Mouse (Mus musculus): ENCODE measurements around the gene Slc29a3. TPM values are rescaled to one million over a fixed set of nuclear protein-coding genes. Genes with fewer than 3 reads are reported as not detected.
"Not testable (repeated sequence)": the region's sequence is repeated elsewhere in the genome, so short reads cannot be mapped to it uniquely, and the experiment has no call there.

The Slc29a3 gene
- polyA plus RNA-seq, 1 experiment from 2014 or later: 14.8 TPM

DNA sequence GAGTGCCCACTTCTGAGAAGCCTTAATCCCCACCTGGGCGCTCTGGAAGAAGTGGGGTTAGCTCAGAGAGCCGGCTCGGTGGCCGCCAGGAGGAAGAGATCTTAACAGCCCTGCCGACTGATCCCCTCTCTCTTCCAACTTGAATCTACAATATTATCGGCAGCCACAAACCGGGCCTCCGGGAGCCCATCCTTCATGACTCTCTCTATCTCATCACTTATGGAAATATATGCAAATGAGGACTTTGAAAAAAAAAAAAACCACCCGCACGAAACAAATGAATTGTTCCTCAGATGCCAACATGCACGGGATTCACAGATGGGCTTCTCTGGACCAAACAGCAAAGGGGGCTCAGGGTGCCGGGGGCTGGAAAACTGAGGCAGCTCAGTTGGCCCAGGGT, 31.0 kb downstream of the Slc29a3 start:
- H3K27me3 ChIP-seq: no peaks in the 10 kb centered on the region
- H3K9me3 ChIP-seq: no peaks in the 10 kb centered on the region
- no peak overlapping the region for H3K4me2 ChIP-seq
- H3K27ac ChIP-seq: no peak overlapping the region
- WGBS: 60% methylated on average over 12 of the region's 12 CpGs
- ATAC-seq (ENCODE audit: insufficient number of reproducible peaks, insufficient read depth, low FRiP score, low TSS enrichment, low read depth): no peak
- 0 out of 2 replicates have a peak, but pooled peaks cover 2% of the 10 kb centered on the region for H3K4me1 ChIP-seq
- no peak overlapping the region for H3K9ac ChIP-seq
- H3K4me3 ChIP-seq: no peak overlapping the region
- H3K36me3 ChIP-seq: peaks cover 47% of the 10 kb centered on the region

DNA sequence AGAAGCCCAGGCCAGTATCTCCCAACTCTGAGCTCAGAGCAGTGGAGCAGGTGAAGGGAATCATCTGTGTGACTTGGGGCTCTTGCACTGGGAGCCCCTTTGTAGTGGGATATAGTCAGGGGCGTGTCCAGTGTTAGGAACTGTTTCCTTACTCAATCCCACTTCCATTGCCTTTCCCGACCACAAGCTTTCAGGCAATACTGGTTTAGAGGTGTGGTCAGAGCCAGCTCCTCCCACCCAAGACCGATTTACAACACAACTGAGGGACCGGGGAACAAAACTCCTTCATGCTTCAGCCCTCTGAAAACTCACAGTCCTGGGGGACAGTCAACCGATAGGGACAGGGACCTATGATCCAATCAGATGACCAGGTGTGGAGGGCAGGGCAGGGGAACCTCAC, 32.1 kb downstream of the Slc29a3 start:
- H3K27ac ChIP-seq: no peak overlapping the region
- no peak overlapping the region for H3K9ac ChIP-seq
- WGBS: 81% methylated on average over 5 of the region's 5 CpGs
- H3K27me3 ChIP-seq: no peaks in the 10 kb centered on the region
- H3K4me3 ChIP-seq: no peak overlapping the region
- peaks cover 59% of the 10 kb centered on the region for H3K36me3 ChIP-seq
- ATAC-seq (ENCODE audit: insufficient number of reproducible peaks, insufficient read depth, low FRiP score, low TSS enrichment, low read depth): no peak
- no peaks in the 10 kb centered on the region for H3K4me1 ChIP-seq
- H3K9me3 ChIP-seq: no peaks in the 10 kb centered on the region
- H3K4me2 ChIP-seq: no peak overlapping the region

DNA sequence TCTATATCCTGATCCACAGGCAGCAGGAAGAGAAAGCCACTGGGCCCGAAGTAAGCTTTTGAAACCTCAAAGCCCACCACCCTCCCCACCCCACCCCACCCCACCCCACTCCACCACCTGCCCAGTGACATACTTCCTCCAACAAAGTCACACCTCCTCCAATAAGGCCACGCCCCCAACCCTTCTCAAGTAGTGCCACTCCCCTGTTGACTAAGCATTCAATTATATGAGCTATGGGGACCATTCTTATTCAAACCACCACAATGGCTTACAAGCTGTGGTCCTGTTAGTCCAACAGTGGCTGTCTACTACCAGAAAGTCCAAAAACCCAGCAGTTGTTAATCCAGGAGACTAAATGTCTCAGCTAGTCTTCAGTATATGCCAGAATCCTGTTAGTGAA, 34.1 kb downstream of the Slc29a3 start:
- ATAC-seq (ENCODE audit: insufficient number of reproducible peaks, insufficient read depth, low FRiP score, low TSS enrichment, low read depth): no peak
- Histone ChIP-seq H3K4me3 (no peak overlapping the region), H3K27ac (no peak overlapping the region), H3K4me2 (no peak overlapping the region), H3K9me3 (peaks cover 14% of the 10 kb centered on the region), H3K27me3 (no peaks in the 10 kb centered on the region), H3K36me3 (peaks cover 65% of the 10 kb centered on the region), H3K4me1 (no peaks in the 10 kb centered on the region), H3K9ac (no peak overlapping the region)
- 89% methylated on average over 2 of the region's 2 CpGs for WGBS

DNA sequence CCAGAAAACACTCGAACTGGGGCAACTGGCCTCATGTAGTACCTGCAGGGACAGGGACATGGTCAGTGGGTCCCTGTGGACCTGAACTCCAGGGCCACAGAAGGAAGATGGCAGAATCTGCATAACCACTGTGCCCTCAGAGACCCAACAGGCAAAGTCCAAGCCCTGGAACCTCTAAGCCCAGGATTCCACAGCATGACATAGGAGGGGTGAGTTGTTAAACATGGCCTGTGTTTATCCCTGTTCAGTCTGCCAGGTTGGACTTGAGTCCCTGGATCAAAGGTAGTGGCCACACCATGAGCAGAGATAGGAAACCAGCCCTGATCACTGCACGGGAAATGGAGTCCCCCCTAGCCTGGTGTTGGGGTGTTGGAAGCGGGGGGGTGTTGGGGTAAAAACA, 36.1 kb downstream of the Slc29a3 start:
- H3K4me1 ChIP-seq: no peaks in the 10 kb centered on the region
- no peaks in the 10 kb centered on the region for H3K27me3 ChIP-seq
- no peak overlapping the region for H3K4me2 ChIP-seq
- peaks cover 74% of the 10 kb centered on the region for H3K36me3 ChIP-seq
- no peak overlapping the region for H3K4me3 ChIP-seq
- H3K9ac ChIP-seq: no peak overlapping the region
- 85% methylated on average over 3 of the region's 3 CpGs for WGBS
- H3K27ac ChIP-seq: no peak overlapping the region
- peaks cover 14% of the 10 kb centered on the region for H3K9me3 ChIP-seq
- ATAC-seq (ENCODE audit: insufficient number of reproducible peaks, insufficient read depth, low FRiP score, low TSS enrichment, low read depth): no peak

DNA sequence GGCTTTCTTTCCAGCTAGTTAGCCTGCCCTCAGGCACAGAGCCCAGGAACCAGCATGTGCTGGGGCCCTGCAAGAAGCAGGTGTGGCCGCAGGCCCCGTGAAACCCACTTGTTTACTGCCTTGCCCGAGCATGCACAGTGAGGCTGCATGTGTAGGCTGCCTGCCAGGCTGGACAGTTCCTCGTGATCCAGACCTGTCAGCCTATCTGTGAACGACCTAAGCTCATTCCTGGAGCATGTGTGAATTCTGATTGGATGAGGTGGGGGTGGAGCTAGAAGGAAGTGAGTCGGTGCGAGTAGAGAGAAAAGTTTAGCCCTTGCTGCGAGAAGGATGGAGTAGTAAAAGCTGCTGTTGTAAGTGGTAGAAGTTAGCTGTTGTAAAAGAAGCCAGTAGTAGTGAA, 40.3 kb downstream of the Slc29a3 start:
- ATAC-seq (ENCODE audit: insufficient number of reproducible peaks, insufficient read depth, low FRiP score, low TSS enrichment, low read depth); H3K27ac ChIP-seq; H3K4me2 ChIP-seq; H3K9ac ChIP-seq; H3K4me3 ChIP-seq; H3K27me3 ChIP-seq; H3K4me1 ChIP-seq: not testable (repeated sequence)
- 49% methylated on average over 8 of the region's 8 CpGs for WGBS
- peaks cover 14% of the 10 kb centered on the region for H3K9me3 ChIP-seq
- peaks cover 45% of the 10 kb centered on the region for H3K36me3 ChIP-seq

DNA sequence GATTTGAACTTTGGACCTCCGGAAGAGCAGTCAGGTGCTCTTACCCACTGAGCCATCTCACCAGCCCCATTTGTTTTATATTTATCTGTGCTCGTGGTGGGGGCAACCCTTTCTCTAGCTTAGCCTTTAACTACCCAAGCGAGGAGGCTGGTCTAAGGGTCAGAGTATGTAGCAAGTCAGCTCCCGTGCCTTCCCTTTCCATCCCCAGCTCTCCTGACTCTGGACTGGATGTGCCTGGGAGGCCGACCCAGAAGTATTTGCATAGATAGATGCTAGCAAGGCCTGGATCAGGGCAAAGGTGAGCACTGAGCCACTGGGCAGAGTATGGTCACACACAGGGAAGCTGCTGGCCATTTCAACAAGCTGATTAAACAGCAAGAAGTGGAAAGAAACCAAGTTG, 43.8 kb downstream of the Slc29a3 start:
- peaks cover 17% of the 10 kb centered on the region for H3K36me3 ChIP-seq
- no peak for ATAC-seq (ENCODE audit: insufficient number of reproducible peaks, insufficient read depth, low FRiP score, low TSS enrichment, low read depth)
- WGBS: 80% methylated on average over 5 of the region's 5 CpGs
- H3K4me2 ChIP-seq: no peak overlapping the region
- H3K27me3 ChIP-seq: no peaks in the 10 kb centered on the region
- H3K4me1 ChIP-seq: no peaks in the 10 kb centered on the region
- H3K9ac ChIP-seq: no peak overlapping the region
- no peak overlapping the region for H3K4me3 ChIP-seq
- peaks cover 1% of the 10 kb centered on the region; the same call in 1 of the 2 replicates for H3K9me3 ChIP-seq
- H3K27ac ChIP-seq: no peak overlapping the region

DNA sequence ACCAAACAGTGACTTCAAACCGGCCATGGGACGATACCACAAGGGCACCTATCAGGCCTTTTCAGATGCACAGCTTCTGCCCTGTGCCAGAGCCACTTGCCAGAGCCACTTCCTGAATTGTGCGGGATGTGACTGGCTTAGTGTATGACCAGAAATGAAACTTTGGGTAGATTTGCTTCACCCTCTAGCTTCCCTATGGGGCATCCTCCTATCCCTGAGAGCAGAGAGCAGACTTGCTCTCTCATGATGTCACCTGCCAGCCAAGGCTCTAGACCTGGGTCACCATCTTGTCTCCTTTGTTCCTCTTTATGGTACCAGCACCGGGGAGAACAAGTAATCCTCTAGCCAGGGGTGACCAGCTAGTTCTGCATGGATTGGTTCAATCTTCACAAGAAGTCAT, 46.3 kb downstream of the Slc29a3 start:
- Histone ChIP-seq H3K9me3 (no peaks in the 10 kb centered on the region), H3K27ac (no peak overlapping the region), H3K36me3 (no peaks in the 10 kb centered on the region), H3K4me1 (no peaks in the 10 kb centered on the region), H3K4me2 (no peak overlapping the region), H3K4me3 (no peak overlapping the region), H3K9ac (no peak overlapping the region), H3K27me3 (no peaks in the 10 kb centered on the region)
- WGBS: 89% methylated on average over 4 of the region's 4 CpGs
- ATAC-seq (ENCODE audit: insufficient number of reproducible peaks, insufficient read depth, low FRiP score, low TSS enrichment, low read depth): no peak

DNA sequence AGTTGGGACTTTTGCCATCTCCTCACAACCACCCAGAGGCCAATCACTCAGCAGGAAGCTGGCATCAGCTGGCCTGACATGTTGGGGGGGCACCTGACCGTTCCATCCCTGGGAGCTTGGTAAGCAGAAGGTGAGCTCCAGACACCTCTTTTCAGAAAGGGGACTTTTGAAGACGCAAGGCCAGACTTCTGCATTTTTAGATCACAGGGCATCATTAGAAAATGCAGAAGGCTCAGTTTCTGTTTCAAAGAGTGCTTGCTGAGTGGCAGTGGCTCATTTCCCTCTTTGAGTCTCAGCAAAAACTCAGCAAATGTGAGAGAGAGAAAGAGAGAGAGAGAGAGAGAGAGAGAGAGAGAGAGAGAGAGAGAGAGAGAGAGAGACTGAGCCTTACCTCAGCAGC, 47.5 kb downstream of the Slc29a3 start:
- Histone ChIP-seq H3K27me3 (no peaks in the 10 kb centered on the region), H3K36me3 (no peaks in the 10 kb centered on the region), H3K4me3 (no peak overlapping the region), H3K4me2 (no peak overlapping the region), H3K27ac (no peak overlapping the region), H3K9me3 (no peaks in the 10 kb centered on the region), H3K4me1 (no peaks in the 10 kb centered on the region), H3K9ac (no peak overlapping the region)
- 71% methylated on average over 2 of the region's 2 CpGs for WGBS
- no peak for ATAC-seq (ENCODE audit: insufficient number of reproducible peaks, insufficient read depth, low FRiP score, low TSS enrichment, low read depth)

DNA sequence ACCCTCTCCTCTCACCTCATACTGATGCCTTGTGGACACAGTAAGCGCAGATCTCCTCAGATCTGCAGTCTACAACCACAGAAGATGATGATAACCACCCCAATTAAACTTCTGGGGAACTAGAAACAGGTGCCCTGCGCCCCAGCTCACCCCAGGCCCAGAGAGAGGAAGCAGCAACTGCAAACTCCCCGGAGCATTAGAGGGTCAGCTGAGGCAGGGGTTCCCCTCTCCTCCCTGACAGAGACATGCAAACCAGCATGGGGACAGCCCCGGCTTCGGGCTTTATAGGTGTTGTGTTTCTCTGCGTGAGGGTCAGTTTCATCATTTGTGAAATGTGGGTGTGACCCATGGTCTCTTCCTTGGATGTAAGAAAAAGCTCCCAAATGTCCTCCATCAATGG, 54.8 kb downstream of the Slc29a3 start:
- no peak overlapping the region for H3K4me2 ChIP-seq
- no peaks in the 10 kb centered on the region for H3K36me3 ChIP-seq
- no peak overlapping the region for H3K27ac ChIP-seq
- 78% methylated on average over 6 of the region's 6 CpGs for WGBS
- H3K4me1 ChIP-seq: peaks cover 8% of the 10 kb centered on the region
- no peaks in the 10 kb centered on the region for H3K9me3 ChIP-seq
- no peak for ATAC-seq (ENCODE audit: insufficient number of reproducible peaks, insufficient read depth, low FRiP score, low TSS enrichment, low read depth)
- peaks cover 16% of the 10 kb centered on the region for H3K27me3 ChIP-seq
- H3K4me3 ChIP-seq: no peak overlapping the region
- no peak overlapping the region for H3K9ac ChIP-seq

DNA sequence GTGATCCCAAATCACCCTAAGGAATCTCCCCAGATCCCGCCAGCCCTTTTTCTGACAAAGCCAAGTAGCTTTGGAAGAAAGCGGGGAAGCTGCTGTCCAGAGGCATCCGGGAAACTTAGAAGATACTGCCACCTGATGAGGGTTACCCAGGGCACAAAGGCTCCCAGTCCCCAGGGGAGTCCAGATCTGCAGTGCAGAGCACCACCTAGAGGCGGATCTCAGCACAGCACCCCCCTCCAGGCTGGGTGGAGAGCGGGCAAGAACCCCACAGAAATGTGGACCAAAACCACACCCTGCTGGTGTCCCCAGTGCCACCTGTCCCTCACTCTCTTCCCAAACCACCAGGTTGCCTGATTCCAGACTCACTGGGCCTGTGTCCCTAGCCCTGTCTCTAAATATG, 55.6 kb downstream of the Slc29a3 start:
- Histone ChIP-seq H3K27ac (no peak overlapping the region), H3K9me3 (no peaks in the 10 kb centered on the region), H3K4me3 (no peak overlapping the region), H3K27me3 (peaks cover 16% of the 10 kb centered on the region), H3K4me2 (no peak overlapping the region), H3K4me1 (peaks cover 8% of the 10 kb centered on the region), H3K36me3 (no peaks in the 10 kb centered on the region), H3K9ac (no peak overlapping the region)
- 15% methylated on average over 5 of the region's 5 CpGs for WGBS
- ATAC-seq (ENCODE audit: insufficient number of reproducible peaks, insufficient read depth, low FRiP score, low TSS enrichment, low read depth): no peak

DNA sequence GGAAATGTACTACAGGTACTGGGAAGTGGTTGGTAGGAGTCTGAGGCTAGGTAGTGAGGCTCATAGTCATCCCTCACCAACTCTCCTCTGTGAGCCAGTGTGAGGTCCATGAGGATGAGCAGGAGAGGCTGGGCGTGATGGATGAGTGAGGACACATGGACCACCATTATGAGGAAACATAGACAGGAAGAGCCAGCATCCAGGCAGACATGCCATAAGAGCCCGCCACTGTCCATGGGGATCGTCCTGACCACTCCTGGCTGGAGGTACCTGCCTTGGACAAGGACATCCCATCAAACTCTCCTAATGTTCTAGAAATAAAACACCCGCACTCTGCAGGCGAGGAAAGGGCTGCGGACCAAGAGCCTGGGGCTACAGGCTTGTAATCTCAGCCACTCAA, 56.2 kb downstream of the Slc29a3 start, which contains the start of gene Cdh23:
TSS of gene Cdh23 (minus strand) at position 101 of the 400 bp plus-strand sequence.
- Histone ChIP-seq H3K27me3 (peaks cover 16% of the 10 kb centered on the region), H3K9ac (no peak within 1 kb of the TSS), H3K27ac (no peak within 1 kb of the TSS), H3K4me3 (no peak within 1 kb of the TSS), H3K36me3 (no peaks in the 10 kb centered on the region), H3K4me1 (peaks cover 8% of the 10 kb centered on the region), H3K9me3 (no peaks in the 10 kb centered on the region), H3K4me2 (no peak within 1 kb of the TSS)
- 80% methylated on average over 6 of the region's 6 CpGs for WGBS
- ATAC-seq (ENCODE audit: insufficient number of reproducible peaks, insufficient read depth, low FRiP score, low TSS enrichment, low read depth): no peak

DNA sequence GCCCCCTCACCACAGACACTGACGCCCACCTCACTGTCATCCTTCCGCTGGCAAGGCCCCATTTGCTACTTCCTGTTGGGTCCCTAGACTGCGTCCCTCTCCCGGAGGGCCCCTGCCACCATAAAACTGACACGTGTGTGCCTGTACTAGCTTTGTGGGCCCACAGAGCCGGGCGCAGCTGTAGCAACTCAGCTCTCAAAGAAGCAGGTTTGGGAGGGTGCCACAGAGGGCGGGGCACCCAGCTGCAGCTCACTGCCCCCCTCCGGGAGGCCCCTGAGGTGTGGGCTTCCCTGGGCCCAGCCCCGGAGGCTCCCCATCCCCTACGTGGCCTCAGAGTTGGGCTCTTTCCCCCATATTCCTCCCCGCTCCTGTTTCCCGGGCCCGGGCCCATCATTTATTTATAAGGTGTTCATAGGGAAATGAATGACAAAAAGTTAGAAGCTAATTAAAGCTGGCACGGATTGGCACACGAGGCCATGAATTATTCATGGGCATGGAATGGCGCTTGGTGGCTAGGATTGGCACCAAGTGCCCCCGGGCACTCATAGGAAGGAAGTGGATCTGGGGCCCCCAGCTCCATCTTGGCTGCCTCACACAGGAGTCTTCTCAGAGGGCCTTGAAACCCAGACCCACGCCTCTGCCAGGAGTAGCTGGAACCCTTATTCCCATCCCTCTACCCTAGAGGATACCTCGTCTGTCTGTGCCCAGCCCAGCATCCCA, 60.8 kb downstream of the Slc29a3 start:
- no peaks in the 10 kb centered on the region for H3K9me3 ChIP-seq
- H3K36me3 ChIP-seq: no peaks in the 10 kb centered on the region
- H3K27ac ChIP-seq: no peak overlapping the region
- H3K4me3 ChIP-seq: no peak overlapping the region
- no peak for ATAC-seq (ENCODE audit: insufficient number of reproducible peaks, insufficient read depth, low FRiP score, low TSS enrichment, low read depth)
- H3K4me2 ChIP-seq: no peak overlapping the region
- peaks cover 10% of the 10 kb centered on the region for H3K4me1 ChIP-seq
- WGBS: 78% methylated on average over 20 of the region's 20 CpGs
- H3K27me3 ChIP-seq: peaks cover 40% of the 10 kb centered on the region
- no peak overlapping the region for H3K9ac ChIP-seq

All from embryonic facial prominence, embryonic 13.5 days (tissue).